ENCODE assay signal across 13 mouse cellular contexts in the genomic region with DNA sequence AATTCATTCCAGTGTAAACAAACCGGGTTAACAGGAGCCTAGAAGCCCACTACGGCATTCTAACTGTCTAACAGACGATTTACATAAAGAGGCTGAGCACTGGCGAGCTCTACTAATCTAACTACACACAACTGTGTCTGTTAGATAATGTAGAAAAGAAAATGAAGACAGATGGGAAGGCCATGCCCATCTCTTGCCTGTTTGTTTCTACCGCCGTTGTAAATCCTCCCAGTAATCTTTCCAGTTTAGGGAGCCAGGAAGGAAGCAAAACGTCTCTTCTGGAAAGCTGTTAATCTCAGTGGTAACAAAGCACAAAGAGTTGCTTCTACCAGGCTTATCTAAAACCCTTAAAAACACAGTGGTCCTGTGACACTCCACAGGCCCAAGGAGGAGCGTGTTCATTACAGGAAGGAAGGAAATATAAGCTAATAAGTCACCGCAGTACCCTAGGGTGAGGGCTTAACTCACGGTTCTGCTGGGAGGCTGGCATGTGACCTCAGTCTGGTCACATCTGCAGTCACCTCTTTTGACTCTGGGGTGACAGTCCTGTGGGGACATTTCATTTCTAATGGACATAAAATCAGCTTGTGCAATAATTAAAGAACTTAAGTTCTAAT.
DNase-seq lines count a peak whose midpoint lies in the region; ATAC-seq lines count a peak whose summit lies in the region.
"Had no signal": no experiment of that assay in that cellular context is flagged by ENCODE, and none has a peak within 500 bp of the region (broad histone marks: within the 10 kb centered on the region; RNA-seq: fewer than 3 reads in every experiment).

No protein-coding gene starts in this region.

- peak overlapping the region; percentile 12; the same call in 1 of the 2 replicates for H3K27ac ChIP-seq in hindbrain, embryonic 12.5 days
- no peak overlapping the region for H3K27ac ChIP-seq in hindbrain, embryonic 10.5 days
- H3K27ac ChIP-seq in midbrain, embryonic 13.5 days: peak overlapping the region; percentile 10; the same call in 1 of the 2 replicates
- H3K27ac ChIP-seq in midbrain, embryonic 11.5 days (ENCODE audit: low read depth, low read length): no peak overlapping the region
- peak overlapping the region; percentile 47 for H3K27ac ChIP-seq in liver, embryonic 11.5 days (ENCODE audit: low read depth, low read length)
- peak overlapping the region; percentile 26; the same call in 1 of the 2 replicates for H3K27ac ChIP-seq in stomach, embryonic 15.5 days
- H3K27ac ChIP-seq: forebrain, embryonic 13.5 days; liver, embryonic 15.5 days; neural tube, embryonic 12.5 days had no signal

- no peaks in the 10 kb centered on the region for H3K9me3 ChIP-seq in hindbrain, embryonic 12.5 days (replicated peaks)
- no peaks in the 10 kb centered on the region for H3K9me3 ChIP-seq in hindbrain, embryonic 10.5 days
- H3K9me3 ChIP-seq in midbrain, embryonic 13.5 days: no peaks in the 10 kb centered on the region
- H3K9me3 ChIP-seq in midbrain, embryonic 11.5 days (ENCODE audit: control insufficient read depth, low read length): no peaks in the 10 kb centered on the region
- H3K9me3 ChIP-seq in liver, embryonic 11.5 days (ENCODE audit: control insufficient read depth, low read length): no peaks in the 10 kb centered on the region
- no peaks in the 10 kb centered on the region for H3K9me3 ChIP-seq in stomach, embryonic 15.5 days
- H3K9me3 ChIP-seq: forebrain, embryonic 13.5 days; liver, embryonic 15.5 days; neural tube, embryonic 12.5 days had no signal

- no peak for DNase-seq in hindbrain, embryonic 10.5 days (ENCODE audit: low spot score)
- no peak for DNase-seq in midbrain, embryonic 11.5 days (ENCODE audit: low spot score, missing footprints)
- no peak for DNase-seq in liver, embryonic 11.5 days (ENCODE audit: low spot score)
- no peak for DNase-seq in adrenal gland, postnatal 14 days
- DNase-seq: kidney, adult 2 months; right cerebral cortex, postnatal 25 days had no signal

- ATAC-seq in hindbrain, embryonic 12.5 days (ENCODE audit: low FRiP score): no peak
- peak; percentile 62; the same call in 1 of the 2 replicates for ATAC-seq in midbrain, embryonic 13.5 days
- ATAC-seq in midbrain, embryonic 11.5 days (ENCODE audit: low FRiP score): no peak
- ATAC-seq in liver, embryonic 11.5 days (replicated peaks; ENCODE audit: low FRiP score): peak; percentile 82
- peak; percentile 22; the same call in 1 of the 2 replicates for ATAC-seq in stomach, embryonic 15.5 days (ENCODE audit: insufficient read depth, low FRiP score, low read depth)
- ATAC-seq: activated CD4-positive, CD25-positive, alpha-beta regulatory T cell, adult 4 months; forebrain, embryonic 13.5 days had no signal

- WGBS in hindbrain, embryonic 12.5 days: 60% methylated on average over 10 of the region's 10 CpGs
- WGBS in hindbrain, embryonic 10.5 days: 70% methylated on average over 10 of the region's 10 CpGs
- 52% methylated on average over 10 of the region's 10 CpGs for WGBS in midbrain, embryonic 13.5 days
- WGBS in midbrain, embryonic 11.5 days: 56% methylated on average over 10 of the region's 10 CpGs
- WGBS in liver, embryonic 11.5 days: 9% methylated on average over 10 of the region's 10 CpGs
- WGBS in stomach, embryonic 15.5 days: 14% methylated on average over 10 of the region's 10 CpGs

- H3K9ac ChIP-seq in hindbrain, embryonic 12.5 days: no peak overlapping the region
- H3K9ac ChIP-seq in midbrain, embryonic 13.5 days (replicated peaks): no peak overlapping the region
- no peak overlapping the region for H3K9ac ChIP-seq in midbrain, embryonic 11.5 days (ENCODE audit: low read length)
- H3K9ac ChIP-seq in liver, embryonic 11.5 days (ENCODE audit: low read depth, low read length): no peak overlapping the region
- H3K9ac ChIP-seq in stomach, embryonic 15.5 days: no peak overlapping the region
- H3K9ac ChIP-seq: forebrain, embryonic 13.5 days; liver, embryonic 15.5 days; neural tube, embryonic 12.5 days had no signal

- H3K36me3 ChIP-seq in hindbrain, embryonic 12.5 days: no peaks in the 10 kb centered on the region
- no peaks in the 10 kb centered on the region for H3K36me3 ChIP-seq in hindbrain, embryonic 10.5 days
- no peaks in the 10 kb centered on the region for H3K36me3 ChIP-seq in midbrain, embryonic 13.5 days
- no peaks in the 10 kb centered on the region for H3K36me3 ChIP-seq in midbrain, embryonic 11.5 days (ENCODE audit: control insufficient read depth, insufficient read depth, low read length)
- no peaks in the 10 kb centered on the region for H3K36me3 ChIP-seq in liver, embryonic 11.5 days (ENCODE audit: control insufficient read depth, insufficient read depth, low read length)
- no peaks in the 10 kb centered on the region for H3K36me3 ChIP-seq in stomach, embryonic 15.5 days
- H3K36me3 ChIP-seq: liver, embryonic 15.5 days; neural tube, embryonic 12.5 days had no signal

- H3K4me2 ChIP-seq in hindbrain, embryonic 12.5 days (replicated peaks): no peak overlapping the region
- H3K4me2 ChIP-seq in midbrain, embryonic 13.5 days (replicated peaks): no peak overlapping the region
- H3K4me2 ChIP-seq in midbrain, embryonic 11.5 days: no peak overlapping the region
- peak overlapping the region; percentile 33; the same call in 1 of the 2 replicates for H3K4me2 ChIP-seq in liver, embryonic 11.5 days
- no peak overlapping the region for H3K4me2 ChIP-seq in stomach, embryonic 15.5 days
- H3K4me2 ChIP-seq: forebrain, embryonic 13.5 days; liver, embryonic 15.5 days; neural tube, embryonic 12.5 days had no signal

- H3K4me3 ChIP-seq in hindbrain, embryonic 12.5 days: no peak overlapping the region
- H3K4me3 ChIP-seq in hindbrain, embryonic 10.5 days: no peak overlapping the region
- no peak overlapping the region for H3K4me3 ChIP-seq in midbrain, embryonic 13.5 days (replicated peaks)
- H3K4me3 ChIP-seq in midbrain, embryonic 11.5 days (ENCODE audit: low read depth, low read length): no peak overlapping the region
- no peak overlapping the region for H3K4me3 ChIP-seq in liver, embryonic 11.5 days (ENCODE audit: low read depth, low read length)
- no peak overlapping the region for H3K4me3 ChIP-seq in stomach, embryonic 15.5 days (replicated peaks)
- H3K4me3 ChIP-seq: forebrain, embryonic 13.5 days; liver, embryonic 15.5 days; neural tube, embryonic 12.5 days had no signal

- H3K27me3 ChIP-seq in hindbrain, embryonic 12.5 days: no peaks in the 10 kb centered on the region
- H3K27me3 ChIP-seq in hindbrain, embryonic 10.5 days (ENCODE audit: insufficient read depth, poor library complexity, severe bottlenecking): no peaks in the 10 kb centered on the region
- H3K27me3 ChIP-seq in midbrain, embryonic 13.5 days: no peaks in the 10 kb centered on the region
- H3K27me3 ChIP-seq in midbrain, embryonic 11.5 days (ENCODE audit: control insufficient read depth, insufficient read depth, low read length): no peaks in the 10 kb centered on the region
- no peaks in the 10 kb centered on the region for H3K27me3 ChIP-seq in liver, embryonic 11.5 days (replicated peaks; ENCODE audit: control insufficient read depth, insufficient read depth, low read length)
- no peaks in the 10 kb centered on the region for H3K27me3 ChIP-seq in stomach, embryonic 15.5 days (replicated peaks)
- H3K27me3 ChIP-seq: forebrain, embryonic 13.5 days; liver, embryonic 15.5 days; neural tube, embryonic 12.5 days had no signal

- peaks cover 8% of the 10 kb centered on the region; the same call in 1 of the 2 replicates for H3K4me1 ChIP-seq in hindbrain, embryonic 12.5 days
- H3K4me1 ChIP-seq in hindbrain, embryonic 10.5 days (replicated peaks): 0 out of 2 replicates have a peak, but pooled peaks cover 6% of the 10 kb centered on the region
- H3K4me1 ChIP-seq in midbrain, embryonic 13.5 days (replicated peaks): 0 out of 2 replicates have a peak, but pooled peaks cover 6% of the 10 kb centered on the region
- no peaks in the 10 kb centered on the region; the same call in 1 of the 2 replicates for H3K4me1 ChIP-seq in midbrain, embryonic 11.5 days (ENCODE audit: control insufficient read depth, insufficient read depth, low read length)
- peaks cover 13% of the 10 kb centered on the region for H3K4me1 ChIP-seq in liver, embryonic 11.5 days (replicated peaks; ENCODE audit: control insufficient read depth, insufficient read depth, low read length)
- H3K4me1 ChIP-seq in stomach, embryonic 15.5 days: no peaks in the 10 kb centered on the region
- H3K4me1 ChIP-seq: forebrain, embryonic 13.5 days; liver, embryonic 15.5 days had no signal

Comparison
In these comparisons a context has a peak if more than half of its experiments do, and no peak if none do; other contexts are left out.
1. ATAC-seq: peak in midbrain, embryonic 13.5 days (single experiment), liver, embryonic 11.5 days (single experiment) and stomach, embryonic 15.5 days (single experiment); none in hindbrain, embryonic 12.5 days (single experiment) and midbrain, embryonic 11.5 days (single experiment).
2. H3K27ac ChIP-seq: peak in hindbrain, embryonic 12.5 days (single experiment), midbrain, embryonic 13.5 days (single experiment), liver, embryonic 11.5 days (single experiment) and stomach, embryonic 15.5 days (single experiment); none in hindbrain, embryonic 10.5 days (single experiment) and midbrain, embryonic 11.5 days (single experiment).